Mouse (Mus musculus) forebrain, postnatal 0 days (tissue): ENCODE data around the gene Rilp. TPM values are rescaled to one million over a fixed set of nuclear protein-coding genes. Genes with fewer than 3 reads are reported as not detected.

Experiments used
- ATAC-seq: fragments of 200-750 bp; cut with Nextera tagmentation; 2 replicates; pipeline ENCODE4 v1.8.0; 2017; ENCODE audit warnings: mild to moderate bottlenecking, moderate library complexity
- DNase-seq: peaks from one replicate; pipeline ENCODE4 v3.0.0-alpha.2; 2015
- H3K27ac ChIP-seq: fragments of 300-500 bp; sonication (generic); 2 replicates; pipeline ENCODE4 v1.5.1; 2014; ENCODE audit warnings: low read depth, mild to moderate bottlenecking, antibody characterized with exemption, low read length, moderate library complexity, mixed read lengths
- H3K27me3 ChIP-seq: fragments of 300-500 bp; sonication (generic); 2 replicates; pipeline ENCODE4 v1.6.1; 2014; ENCODE audit warnings: mild to moderate bottlenecking, low read length, mixed read lengths; ENCODE audit not compliant: insufficient read depth
- H3K36me3 ChIP-seq: fragments of 300-500 bp; sonication (generic); 2 replicates; pipeline ENCODE4 v1.6.1; 2014; ENCODE audit warnings: mild to moderate bottlenecking, moderate library complexity; ENCODE audit not compliant: insufficient read depth
- H3K4me1 ChIP-seq: fragments of 300-500 bp; sonication (generic); 2 replicates; pipeline ENCODE4 v1.6.1; 2014; ENCODE audit warnings: antibody characterized with exemption; ENCODE audit not compliant: insufficient read depth
- H3K4me2 ChIP-seq: fragments of 300-500 bp; sonication (generic); 2 replicates; pipeline ENCODE4 v1.6.1; 2014; ENCODE audit warnings: low read depth, mild to moderate bottlenecking, moderate library complexity
- H3K4me3 ChIP-seq: fragments of 300-500 bp; sonication (generic); 2 replicates; pipeline ENCODE4 v1.5.1; 2014; ENCODE audit warnings: low read depth, low read length, mixed read lengths
- H3K9ac ChIP-seq: fragments of 300-500 bp; sonication (generic); 2 replicates; pipeline ENCODE4 v1.6.1; 2014; ENCODE audit warnings: mild to moderate bottlenecking
- H3K9me3 ChIP-seq: fragments of 300-500 bp; sonication (generic); 2 replicates; pipeline ENCODE4 v1.6.1; 2016; ENCODE audit warnings: low read length
- CTCF ChIP-seq: sonication (generic); IDR thresholded peaks from 2 replicates; pipeline ENCODE4 v1.5.1; 2016; ENCODE audit warnings: antibody characterized with exemption, control low read depth, low read depth
- WGBS: fragments of 180-500 bp; shearing (Covaris S2); extraction: QIAGEN DNeasy Blood & Tissue Kit; methylation state at CpG from one replicate; pipeline ENCODE4 v1.1.7; 2014; 5-methylcytosine and 5-hydroxymethylcytosine counted together
- polyA plus RNA-seq: library from polyadenylated mRNA; unstranded; fragments of >200 nt; fragmentation: Nextera tagmentation; extraction: Ambion mirVana; gene quantifications from 2 replicates; pipeline ENCODE4 v1.2.1, GENCODE M21; 2015
- total RNA-seq: library from RNA; depleted of rRNA; stranded (reverse); fragments of >200 nt; gene quantifications from 2 replicates; pipeline ENCODE4 v1.2.3, GENCODE M21; 2014

The Rilp gene
- total and polyA plus RNA-seq, 2 experiments from 2014 or later, result 0.67 to 4.9 TPM

- no peak within 1 kb of the TSS for H3K9ac ChIP-seq
- no peak within 1 kb of the TSS for H3K4me2 ChIP-seq
- no peaks in the 10 kb centered on the region for H3K27me3 ChIP-seq
- H3K4me3 ChIP-seq, result no peak within 1 kb of the TSS
- H3K27ac ChIP-seq, result no peak within 1 kb of the TSS
- H3K36me3 ChIP-seq, result peaks cover 10% of the 10 kb centered on the region
- peaks cover 6% of the 10 kb centered on the region; the same call in 1 of the 2 replicates for H3K4me1 ChIP-seq
- no peaks in the 10 kb centered on the region for H3K9me3 ChIP-seq
- DNase-seq (no peak), ATAC-seq (no peak)
- TF ChIP-seq CTCF, result no peak
- WGBS, result 60% methylated on average over 8 of the region's 8 CpGs
Measured at GRCm38 (mm10) chr11:75513336-75513735, 3.4 kb downstream of the Rilp start, which contains the start of gene Scarf1. Gene Scarf1, plus strand, starts transcription at chr11:75513540.

GRCm38 (mm10) chr11:75515186-75515585 is 5.3 kb downstream of the Rilp start:
- no peaks in the 10 kb centered on the region for H3K36me3 ChIP-seq
- no peaks in the 10 kb centered on the region for H3K27me3 ChIP-seq
- H3K27ac ChIP-seq, result no peak overlapping the region
- 93% methylated on average over 25 of the region's 25 CpGs for WGBS
- DNase-seq, result no peak
- no peaks in the 10 kb centered on the region for H3K9me3 ChIP-seq
- no peak for ATAC-seq
- no peak for TF ChIP-seq CTCF
- H3K4me2 ChIP-seq, result no peak overlapping the region
- no peak overlapping the region for H3K9ac ChIP-seq
- 0 out of 2 replicates have a peak, but pooled peaks cover under 1% of the 10 kb centered on the region for H3K4me1 ChIP-seq
- H3K4me3 ChIP-seq, result no peak overlapping the region

GRCm38 (mm10) chr11:75519834-75520633 is 10.1 kb downstream of the Rilp start:
- H3K27me3 ChIP-seq, result no peaks in the 10 kb centered on the region
- H3K9ac ChIP-seq, result no peak overlapping the region
- WGBS, result 83% methylated on average over 15 of the region's 15 CpGs
- ATAC-seq (no peak), DNase-seq (no peak)
- H3K4me1 ChIP-seq, result no peaks in the 10 kb centered on the region
- no peak overlapping the region for H3K4me2 ChIP-seq
- H3K36me3 ChIP-seq, result no peaks in the 10 kb centered on the region
- H3K4me3 ChIP-seq, result no peak overlapping the region
- TF ChIP-seq CTCF, result no peak
- no peaks in the 10 kb centered on the region for H3K9me3 ChIP-seq
- H3K27ac ChIP-seq, result no peak overlapping the region

- WGBS, result 84% methylated on average over 4 of the region's 4 CpGs
- no peak for TF ChIP-seq CTCF
- H3K4me3 ChIP-seq, result no peak overlapping the region
- no peaks in the 10 kb centered on the region for H3K4me1 ChIP-seq
- ATAC-seq, result no peak
- H3K9me3 ChIP-seq, result no peaks in the 10 kb centered on the region
- H3K27ac ChIP-seq, result no peak overlapping the region
- H3K9ac ChIP-seq, result no peak overlapping the region
- no peak overlapping the region for H3K4me2 ChIP-seq
- no peaks in the 10 kb centered on the region for H3K36me3 ChIP-seq
- DNase-seq, result no peak
- no peaks in the 10 kb centered on the region for H3K27me3 ChIP-seq
Measured at GRCm38 (mm10) chr11:75521609-75522008, 11.7 kb downstream of the Rilp start.

- Histone ChIP-seq H3K4me2 (no peak overlapping the region), H3K36me3 (no peaks in the 10 kb centered on the region), H3K4me1 (no peaks in the 10 kb centered on the region), H3K9ac (no peak overlapping the region), H3K9me3 (no peaks in the 10 kb centered on the region), H3K27me3 (no peaks in the 10 kb centered on the region), H3K4me3 (no peak overlapping the region), H3K27ac (no peak overlapping the region)
- ATAC-seq (no peak), DNase-seq (no peak)
- no peak for TF ChIP-seq CTCF
- WGBS, result 92% methylated on average over 2 of the region's 2 CpGs
Measured at GRCm38 (mm10) chr11:75522793-75523192, 12.9 kb downstream of the Rilp start.

- TF ChIP-seq CTCF, result no peak
- H3K4me2 ChIP-seq, result no peak overlapping the region
- ATAC-seq, result no peak
- no peaks in the 10 kb centered on the region for H3K27me3 ChIP-seq
- H3K27ac ChIP-seq, result no peak overlapping the region
- H3K9me3 ChIP-seq, result no peaks in the 10 kb centered on the region
- WGBS, result 87% methylated on average over 15 of the region's 15 CpGs
- no peaks in the 10 kb centered on the region for H3K36me3 ChIP-seq
- no peaks in the 10 kb centered on the region for H3K4me1 ChIP-seq
- no peak overlapping the region for H3K9ac ChIP-seq
- no peak for DNase-seq
- no peak overlapping the region for H3K4me3 ChIP-seq
Measured at GRCm38 (mm10) chr11:75525531-75526125, 15.7 kb downstream of the Rilp start.

- H3K4me2 ChIP-seq, result no peak overlapping the region
- no peak for TF ChIP-seq CTCF
- WGBS, result 88% methylated on average over 6 of the region's 6 CpGs
- no peaks in the 10 kb centered on the region for H3K9me3 ChIP-seq
- no peaks in the 10 kb centered on the region for H3K27me3 ChIP-seq
- H3K4me3 ChIP-seq, result no peak overlapping the region
- DNase-seq, result no peak
- no peaks in the 10 kb centered on the region for H3K36me3 ChIP-seq
- no peak overlapping the region for H3K9ac ChIP-seq
- H3K27ac ChIP-seq, result no peak overlapping the region
- no peaks in the 10 kb centered on the region for H3K4me1 ChIP-seq
- no peak for ATAC-seq
Measured at GRCm38 (mm10) chr11:75526943-75527342, 17.0 kb downstream of the Rilp start.
